ENCODE assay signal across 26 mouse cellular contexts in genomic region chr4:56205069-56205468, GRCm38 (mm10).
"Had no signal": no experiment of that assay in that cellular context is flagged by ENCODE, and none has a peak within 500 bp of the region (broad histone marks: within the 10 kb centered on the region; RNA-seq: fewer than 3 reads in every experiment).

No protein-coding gene starts in this region.

- H3K27me3 ChIP-seq: heart, embryonic 12.5 days; intestine, embryonic 15.5 days; limb, embryonic 13.5 days; liver, embryonic 13.5 days; liver, embryonic 15.5 days had no signal

- H3K27ac ChIP-seq: gastrocnemius, adult 2 months; heart, embryonic 10.5 days; hindbrain, embryonic 14.5 days; intestine, embryonic 15.5 days; layer of hippocampus, adult 2 months; left cerebral cortex, adult 2 months; limb, embryonic 13.5 days; liver, embryonic 13.5 days; liver, embryonic 15.5 days had no signal

- H3K4me2 ChIP-seq: heart, embryonic 12.5 days; hindbrain, embryonic 14.5 days; intestine, embryonic 15.5 days; limb, embryonic 13.5 days; liver, embryonic 11.5 days; liver, embryonic 13.5 days; liver, embryonic 15.5 days had no signal

- DNase-seq: gastrocnemius, adult 2 months; gastrocnemius, postnatal 10 days; gastrocnemius, postnatal 25 days; heart, adult 11 months; heart, postnatal 14 days; heart, postnatal 36 days; kidney, adult 18-20 months; kidney, adult 8-10 months; kidney, postnatal 10 days; kidney, postnatal 25 days; kidney, postnatal 4 days; liver; liver, embryonic 13.5 days; liver, postnatal 0 days had no signal

- H3K4me3 ChIP-seq: gastrocnemius, adult 2 months; heart, embryonic 10.5 days; heart, embryonic 12.5 days; intestine, embryonic 15.5 days; layer of hippocampus, adult 2 months; left cerebral cortex, adult 2 months; limb, embryonic 13.5 days; liver, embryonic 13.5 days; liver, embryonic 15.5 days had no signal

- ATAC-seq: hindbrain, embryonic 16.5 days; inflammation-experienced regulatory T-cells, adult 6 months; intestine, embryonic 15.5 days; intestine, postnatal 0 days; liver, postnatal 0 days had no signal

- H3K36me3 ChIP-seq: heart, embryonic 10.5 days; heart, embryonic 12.5 days; intestine, embryonic 15.5 days; limb, embryonic 13.5 days; liver, embryonic 13.5 days; liver, embryonic 15.5 days had no signal

- H3K9ac ChIP-seq: heart, embryonic 12.5 days; hindbrain, embryonic 14.5 days; intestine, embryonic 15.5 days; limb, embryonic 13.5 days; liver, embryonic 13.5 days; liver, embryonic 15.5 days; liver, postnatal 0 days had no signal

- H3K4me1 ChIP-seq: intestine, embryonic 15.5 days; liver, embryonic 13.5 days; liver, embryonic 15.5 days had no signal

- H3K9me3 ChIP-seq: intestine, embryonic 15.5 days; limb, embryonic 13.5 days; liver, embryonic 13.5 days; liver, embryonic 15.5 days had no signal
